Mouse (Mus musculus): ENCODE measurements around the gene Htr1d. TPM values are rescaled to one million over a fixed set of nuclear protein-coding genes. Genes with fewer than 3 reads are reported as not detected.

Gene Htr1d
- under 1 TPM in 1 of 2 experiments, not detected in 1; 0.37 TPM for polyA plus RNA-seq (2017; shearing (Covaris generic))

DNA sequence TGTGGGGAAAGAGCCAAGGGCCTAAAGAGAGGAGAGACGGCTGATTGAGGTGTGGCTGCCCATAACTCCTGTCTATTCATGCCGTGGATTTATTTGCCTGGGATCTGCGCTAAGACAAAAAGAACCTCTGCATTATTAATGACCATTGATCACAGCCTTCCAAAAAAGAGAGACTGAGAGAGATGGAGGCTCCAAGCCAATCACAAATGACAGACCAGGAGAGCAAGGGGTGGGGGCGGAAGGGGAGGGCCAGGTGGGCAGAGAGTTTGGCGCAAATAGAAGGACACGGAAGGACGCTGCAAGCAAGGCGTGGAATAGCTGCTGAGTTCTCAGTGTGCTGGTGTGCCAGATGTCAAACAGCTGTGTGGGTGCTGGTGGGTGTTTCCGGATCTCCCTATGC, at the start of gene Htr1d:
Gene Htr1d (plus strand): TSS at position 301 of the 400 bp plus-strand sequence.
- no peak for ATAC-seq

DNA sequence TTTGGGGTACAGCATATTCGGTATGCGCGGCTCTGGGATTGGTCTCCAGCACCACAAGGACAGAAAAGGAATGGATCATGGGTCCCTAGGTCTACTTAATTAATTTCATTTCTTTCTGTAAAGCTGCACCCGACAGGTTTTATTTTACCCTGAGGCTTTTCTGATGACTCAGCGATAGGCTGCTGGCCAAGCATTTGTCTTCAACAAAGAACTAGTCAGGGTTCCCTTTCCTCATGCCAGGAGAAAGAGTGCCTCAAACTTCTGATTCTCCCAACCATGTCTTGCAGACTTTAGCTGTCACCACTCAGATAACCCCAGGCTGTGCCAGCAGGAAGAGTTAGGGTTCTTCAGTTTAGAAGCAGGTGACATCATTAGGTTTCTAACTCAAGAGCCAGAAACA, 46.3 kb upstream of the Htr1d start:
- ATAC-seq = no peak

DNA sequence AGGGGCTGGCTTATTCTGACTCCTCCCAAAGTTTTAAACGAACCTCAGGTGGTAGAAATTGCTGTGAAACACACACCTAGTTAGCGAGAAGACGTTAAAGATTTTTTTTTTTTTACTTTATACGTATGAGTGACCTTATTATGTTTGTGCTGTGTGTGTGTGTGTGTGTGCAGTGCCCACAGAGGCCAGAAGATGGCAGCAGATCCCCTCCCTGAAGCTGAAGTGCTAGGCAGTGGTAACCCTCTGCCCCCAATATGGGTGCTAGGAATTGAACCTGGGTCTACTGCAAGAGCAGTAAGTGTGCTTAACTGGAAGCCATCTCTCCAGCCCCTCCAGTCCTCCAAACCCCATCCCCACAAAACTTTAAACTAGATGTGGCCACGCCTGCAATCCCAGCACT, 40.3 kb upstream of the Htr1d start:
- ATAC-seq = no peak

DNA sequence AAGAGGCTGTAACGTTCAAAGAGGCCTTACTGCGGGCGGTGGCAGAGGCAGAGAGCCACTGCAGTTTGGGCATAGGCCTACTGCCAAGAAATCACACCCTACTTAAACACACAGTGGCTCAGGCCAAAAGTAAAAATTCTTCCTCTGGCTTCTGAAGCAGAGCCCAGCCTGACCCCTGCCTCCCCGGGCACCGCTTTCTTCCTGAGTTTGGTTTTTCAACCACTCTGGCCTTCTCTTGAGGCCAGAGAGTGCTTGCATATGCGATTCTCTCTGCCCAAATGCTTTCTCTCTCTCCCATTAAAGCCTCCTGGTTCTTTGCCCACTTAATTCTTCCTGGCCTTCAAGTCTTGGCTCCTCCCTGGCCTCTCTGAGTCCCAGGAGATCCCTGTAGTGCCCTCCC, 39.5 kb upstream of the Htr1d start:
- no peak for ATAC-seq

DNA sequence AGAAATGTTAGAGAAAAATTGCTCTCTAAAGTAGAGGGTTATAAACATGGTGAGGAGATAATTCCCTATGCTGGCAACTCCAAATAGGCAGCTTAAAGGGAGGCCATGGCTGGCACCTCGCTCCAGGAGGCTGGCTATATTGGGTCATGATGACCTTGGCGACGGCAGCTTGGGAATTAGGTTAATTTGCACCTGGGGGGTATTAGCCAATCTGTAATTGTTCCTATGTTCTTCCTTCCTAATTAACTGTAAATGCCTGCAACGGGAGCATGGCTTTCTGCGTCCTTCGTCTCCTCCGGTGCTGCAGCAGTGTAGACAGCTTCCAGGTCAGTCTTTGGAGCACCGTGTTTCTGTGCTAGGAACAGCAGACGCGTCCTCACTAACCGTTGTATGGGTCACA, 36.1 kb upstream of the Htr1d start:
- ATAC-seq = no peak

DNA sequence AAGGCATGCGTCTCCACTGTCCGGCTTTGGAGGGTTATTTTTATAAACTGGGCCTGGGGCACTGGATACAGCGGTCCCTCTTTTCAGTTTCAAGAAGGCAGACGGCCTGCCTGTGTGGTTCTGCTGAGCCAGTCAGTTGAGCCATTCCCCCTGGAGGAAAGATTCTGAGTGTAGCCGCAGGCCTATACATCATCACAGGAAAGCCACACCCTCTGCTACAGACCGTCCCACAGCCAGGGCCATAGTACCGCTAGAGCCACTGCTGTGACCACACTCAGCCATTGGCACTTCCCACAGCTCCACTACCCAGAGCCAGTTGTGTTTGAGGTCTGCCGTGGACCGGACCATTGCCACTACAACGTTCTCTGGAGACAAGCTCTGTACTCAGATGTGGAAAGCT, 21.5 kb upstream of the Htr1d start:
- no peak for ATAC-seq

DNA sequence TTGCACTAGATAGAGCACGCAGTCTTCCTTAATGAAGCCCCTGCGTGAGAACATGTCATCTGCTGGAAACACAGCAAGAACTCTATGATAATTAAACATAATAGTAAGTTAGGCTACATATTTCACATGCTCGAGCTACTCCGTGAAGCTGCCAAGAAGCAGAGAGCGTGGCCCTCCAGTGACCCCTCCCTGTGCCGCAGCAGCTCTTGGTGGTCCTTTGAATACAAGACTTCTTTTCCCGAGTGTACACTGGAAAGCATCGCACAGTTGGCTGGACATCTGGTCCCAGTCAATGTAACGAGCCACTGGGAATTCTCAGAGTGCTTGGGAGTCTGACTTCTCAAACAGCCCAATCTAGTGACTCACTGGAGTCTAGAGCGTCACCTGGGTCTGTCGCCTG, 15.5 kb upstream of the Htr1d start:
- ATAC-seq = no peak

DNA sequence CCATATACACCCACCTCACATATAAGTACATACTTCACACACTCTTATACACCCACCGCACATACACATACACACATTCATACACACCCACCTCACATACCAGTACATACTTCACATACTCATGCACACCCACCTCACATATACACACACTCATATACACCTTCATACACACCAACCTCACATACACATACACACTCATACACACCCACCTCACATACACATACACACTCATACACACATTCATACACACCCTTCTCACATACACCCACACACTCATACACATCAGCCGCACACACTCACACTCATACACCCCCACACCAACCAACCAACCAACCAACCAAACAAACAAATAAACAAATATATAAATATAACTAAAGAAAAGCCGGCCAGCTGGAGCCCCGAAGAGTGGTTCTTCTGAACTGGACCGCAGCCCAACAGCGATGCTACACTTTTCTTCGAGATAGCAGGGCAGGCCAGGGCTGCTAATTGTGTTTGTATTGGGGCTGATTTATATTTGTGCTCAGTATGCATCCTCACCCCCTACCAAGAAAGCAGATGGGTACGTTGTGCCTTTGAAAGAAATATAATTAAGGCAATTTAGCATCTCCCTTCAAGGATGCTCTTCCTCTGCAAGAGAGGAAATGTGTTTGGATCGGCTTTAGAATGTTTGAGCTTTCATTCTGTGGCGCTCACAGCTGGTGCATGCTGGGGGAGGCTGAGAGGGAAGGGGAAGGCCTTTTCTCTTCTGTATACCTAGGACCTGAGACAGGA, 11.1 kb upstream of the Htr1d start:
- no peak for ATAC-seq

DNA sequence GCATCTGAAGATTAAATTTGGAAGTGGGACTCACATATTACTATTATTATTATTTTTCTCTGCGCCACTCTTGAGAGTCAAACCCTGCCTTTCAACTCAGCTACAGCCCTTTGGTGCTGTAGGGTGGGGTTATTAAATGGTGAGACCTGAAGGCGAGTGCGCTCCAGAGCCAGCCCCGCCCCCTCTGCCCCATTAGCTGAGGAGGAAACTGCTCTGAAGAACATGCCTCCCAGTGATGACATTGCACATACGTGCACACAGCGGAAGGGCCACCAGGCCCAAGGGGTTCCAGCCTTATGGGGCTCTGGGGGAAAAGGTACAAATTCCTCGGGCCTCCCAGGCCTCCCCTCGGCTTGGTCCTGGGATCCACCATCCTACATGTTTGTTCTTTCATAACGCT, 7.8 kb upstream of the Htr1d start:
- no peak for ATAC-seq

DNA sequence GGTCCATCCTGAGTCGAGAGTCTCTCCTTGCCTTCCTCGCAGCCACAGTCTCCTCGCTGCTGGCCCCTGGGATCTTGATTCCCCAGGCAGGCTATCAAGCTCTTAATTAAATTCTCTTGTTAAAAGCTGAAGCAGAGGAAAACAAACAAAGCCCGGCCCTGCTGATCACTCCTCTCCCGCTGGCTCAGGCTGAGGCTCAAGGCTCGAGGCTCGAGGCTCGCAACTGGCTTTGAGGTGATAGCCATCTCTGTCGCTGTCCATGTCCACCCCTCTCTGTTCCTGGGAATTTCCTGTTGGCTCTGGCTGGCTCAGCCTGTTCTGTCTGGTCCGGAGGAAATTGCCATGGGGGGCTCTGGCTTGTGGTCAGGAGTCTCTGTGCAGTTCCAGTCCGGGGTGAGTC, 4.4 kb upstream of the Htr1d start:
- no peak for ATAC-seq

DNA sequence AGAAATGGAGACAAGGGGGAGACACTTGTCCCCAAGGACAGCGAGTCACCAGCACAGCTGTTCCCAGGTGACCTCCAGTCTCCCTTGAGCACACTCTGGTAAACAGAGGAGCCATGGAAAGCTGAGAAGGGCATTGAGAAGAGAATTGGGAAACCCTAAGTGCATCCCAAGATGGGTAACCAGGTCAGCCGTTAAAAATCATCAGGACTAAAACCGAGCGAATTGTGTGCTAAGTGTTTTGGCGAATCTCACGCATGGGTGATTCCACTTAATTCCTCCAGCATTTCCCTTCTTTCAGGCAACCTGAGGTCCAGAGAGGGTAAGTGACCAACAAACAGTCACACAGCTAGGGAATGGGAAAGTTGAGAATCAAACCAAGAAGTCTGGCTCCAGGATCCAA, 3.9 kb upstream of the Htr1d start:
- ATAC-seq = no peak

DNA sequence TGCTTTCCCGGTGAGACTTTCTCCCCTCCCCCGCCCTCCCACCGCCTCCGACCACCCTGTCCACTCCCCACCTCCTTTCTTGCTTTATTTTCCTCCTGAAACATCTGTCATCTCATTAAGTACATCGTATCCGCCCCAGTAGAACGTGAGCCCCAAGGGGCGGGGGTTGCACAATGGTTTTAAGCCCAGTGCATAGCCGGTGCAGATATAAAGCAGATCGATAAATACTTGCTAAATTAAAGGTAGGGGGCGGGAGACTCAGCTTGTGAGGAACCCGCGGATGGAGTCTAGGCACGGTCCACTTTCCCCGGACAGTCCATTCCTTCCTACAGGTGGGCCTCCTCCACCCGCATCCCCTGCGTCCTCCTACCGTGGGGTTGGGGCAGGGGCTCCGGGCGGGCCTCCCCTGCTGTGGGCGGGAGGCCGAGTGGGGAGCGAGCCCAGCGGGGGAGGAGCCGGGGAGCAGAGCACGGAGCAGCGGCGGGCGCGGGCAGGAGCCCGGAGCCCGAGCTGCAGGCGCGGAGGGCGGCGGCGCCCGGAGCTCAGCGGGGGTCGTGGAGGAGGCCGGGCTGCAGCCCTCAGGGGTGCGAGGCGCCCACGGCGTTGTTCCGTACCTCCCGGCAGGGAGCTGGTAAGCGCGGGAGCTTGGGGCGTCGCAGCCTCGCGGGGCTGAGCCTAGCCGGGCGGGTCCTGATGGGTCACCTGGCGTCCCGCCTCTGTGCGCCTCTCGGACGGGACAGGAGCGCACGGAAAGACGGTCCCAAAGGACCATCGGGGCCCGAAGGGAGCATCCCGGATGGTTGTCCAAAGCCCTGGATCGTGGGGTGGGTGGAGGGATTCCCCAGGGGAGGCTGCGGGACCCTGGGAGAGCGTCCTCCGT, 1.0 kb downstream of the Htr1d start:
- no peak for ATAC-seq

DNA sequence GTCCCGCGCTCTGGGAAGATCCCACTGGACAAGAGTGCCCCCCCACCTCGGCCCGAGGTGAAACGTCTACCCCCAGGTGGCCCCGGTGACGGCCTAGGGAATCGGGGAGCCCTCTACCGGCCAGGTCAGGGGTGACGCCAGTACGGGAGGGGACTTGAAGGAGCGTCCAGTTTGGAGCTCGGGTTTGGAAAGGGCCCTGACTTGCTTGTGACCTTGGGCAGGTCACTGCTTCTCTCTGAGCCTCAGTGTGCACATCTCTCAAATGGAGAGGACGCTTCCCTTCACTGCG, 1.6 kb downstream of the Htr1d start:
- ATAC-seq = no peak

DNA sequence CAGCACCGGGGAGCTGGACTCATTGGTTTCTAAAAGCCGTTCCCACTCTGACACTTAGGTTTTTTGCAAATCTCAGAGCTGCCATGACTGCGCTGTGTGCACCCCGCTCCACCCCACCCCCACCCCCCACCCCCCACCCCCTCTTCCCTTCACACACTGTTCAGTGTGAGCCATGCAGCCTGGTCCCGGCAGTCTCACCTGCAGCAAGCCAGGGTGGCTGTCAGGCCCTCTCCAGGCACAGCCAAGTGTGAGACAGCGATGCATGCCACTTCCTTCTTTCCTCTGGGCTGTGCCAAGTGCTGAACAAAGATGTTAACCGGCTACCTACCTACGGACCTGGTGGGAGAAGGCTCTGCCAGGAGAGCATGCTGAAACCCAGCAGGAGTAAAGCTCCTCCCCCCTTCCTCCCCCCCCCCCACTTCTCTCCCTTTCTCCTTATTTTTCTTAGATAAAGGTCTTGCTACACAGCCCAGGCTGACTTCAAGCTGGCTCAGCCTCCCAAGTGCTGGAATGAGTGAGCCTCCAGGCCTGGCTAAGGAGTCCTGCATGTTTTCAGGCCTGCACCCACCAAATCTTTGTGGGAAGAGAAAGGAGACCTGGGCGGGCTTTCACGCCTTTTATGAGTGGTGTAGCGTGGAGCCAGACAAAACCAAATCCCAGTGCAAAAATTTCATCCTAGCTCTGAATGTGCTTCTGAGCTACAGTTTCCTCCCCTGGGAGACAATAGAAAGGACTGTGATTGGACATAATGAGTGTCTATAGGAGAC, 7.5 kb downstream of the Htr1d start:
- ATAC-seq = no peak

DNA sequence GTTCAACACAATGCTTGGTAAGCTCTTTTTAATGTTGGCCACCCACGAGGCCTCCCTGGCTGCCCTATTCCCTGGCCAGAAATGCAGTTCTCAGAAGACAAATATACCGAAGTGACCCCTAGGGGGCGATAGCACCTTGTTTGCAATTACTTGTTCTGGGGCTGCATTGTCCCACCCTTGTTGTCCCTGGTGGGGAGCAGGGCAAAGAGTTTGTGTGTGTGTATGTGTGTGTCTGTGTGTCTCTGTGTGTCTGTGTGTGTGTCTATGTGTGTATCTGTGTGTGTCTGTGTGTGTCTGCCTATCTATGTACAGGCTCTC, 8.0 kb downstream of the Htr1d start:
- ATAC-seq = no peak

DNA sequence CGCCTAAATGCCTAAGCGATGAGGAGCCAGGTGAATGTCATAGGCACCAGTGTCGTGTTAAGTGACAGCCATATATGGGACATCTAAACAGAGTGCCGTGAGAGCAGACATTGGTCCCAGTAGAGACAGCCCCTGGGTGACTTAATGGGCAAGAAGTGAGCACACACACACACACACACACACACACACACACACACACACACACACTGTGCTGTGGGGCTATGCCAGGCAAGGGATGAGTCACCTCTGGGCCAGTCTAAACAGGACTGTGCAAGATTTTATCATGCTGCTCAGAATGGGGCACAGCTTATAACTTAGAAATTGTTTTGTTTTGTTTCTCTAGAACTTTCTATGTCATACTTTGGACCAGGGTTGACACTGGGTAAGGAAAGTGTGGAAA, 10.7 kb downstream of the Htr1d start:
- no peak for ATAC-seq

DNA sequence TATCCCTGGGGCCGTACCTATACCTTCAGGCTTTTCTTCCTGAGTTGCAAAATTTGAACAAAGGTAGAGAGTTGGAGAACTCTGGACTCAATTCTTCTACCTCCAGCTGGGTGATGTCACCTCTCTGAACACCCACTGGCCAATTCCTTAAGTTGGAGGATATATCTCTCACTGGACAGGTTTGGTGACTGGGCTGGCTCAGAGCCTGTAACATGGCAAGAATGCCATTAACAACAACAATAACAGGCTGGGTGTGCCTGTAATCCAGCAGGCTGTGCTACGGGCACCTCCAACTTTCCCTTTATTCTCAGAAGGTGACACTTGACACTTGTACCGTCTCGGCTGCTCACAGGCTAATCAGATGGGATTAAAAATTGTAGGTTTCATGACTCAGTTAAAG, 15.8 kb downstream of the Htr1d start:
- ATAC-seq = no peak

DNA sequence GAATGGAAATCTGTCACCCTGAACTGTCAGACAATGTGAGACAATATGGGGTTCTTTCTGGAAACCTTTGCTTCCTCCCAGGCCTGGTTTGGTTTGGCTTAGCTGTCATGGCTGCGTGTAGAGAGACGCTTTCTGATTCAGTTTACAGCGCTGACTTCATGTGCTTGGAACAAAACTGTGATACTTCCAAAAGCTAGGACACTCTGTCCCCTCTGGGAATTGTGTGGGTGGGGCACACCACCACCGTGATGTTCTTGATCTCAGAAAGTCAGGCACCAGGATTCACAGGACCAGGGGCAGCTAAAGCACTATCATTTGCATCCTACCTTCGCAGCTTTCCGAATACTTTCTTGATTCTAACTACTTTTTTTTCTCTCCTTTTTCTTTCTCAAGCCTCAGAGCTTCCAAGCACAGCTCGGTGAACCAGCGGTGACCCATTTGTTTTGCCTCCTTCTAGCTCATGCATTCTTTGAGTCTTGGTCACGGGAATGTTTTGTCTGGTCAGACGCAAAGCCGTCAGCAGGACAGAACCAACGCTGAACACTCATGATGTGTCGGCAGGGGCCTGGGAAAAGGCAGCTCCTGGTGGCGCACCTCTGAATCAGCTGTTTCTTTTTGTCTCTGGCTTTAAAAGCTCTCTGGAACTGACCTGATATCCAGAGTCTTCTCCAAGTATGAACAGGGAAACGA, 18.2 kb downstream of the Htr1d start:
- ATAC-seq = no peak

DNA sequence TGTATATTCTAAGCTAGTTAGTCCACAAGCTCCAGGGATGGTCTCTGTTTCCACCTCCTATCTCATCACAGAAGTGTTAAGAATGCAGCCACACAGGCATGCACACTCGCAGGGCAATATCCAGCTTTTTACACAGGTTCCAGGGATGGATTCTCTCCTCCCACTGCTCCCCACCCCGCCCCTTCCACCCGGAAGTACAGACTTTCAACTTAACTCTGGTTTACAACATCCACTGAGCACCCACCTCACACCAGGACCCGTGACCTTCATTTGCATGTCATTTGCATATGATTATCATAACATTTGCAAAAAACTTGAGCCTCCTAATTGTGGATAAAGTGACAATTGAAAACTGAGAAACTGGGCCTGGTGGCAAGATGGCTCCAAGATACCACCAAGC, 21.2 kb downstream of the Htr1d start:
- ATAC-seq = no peak

DNA sequence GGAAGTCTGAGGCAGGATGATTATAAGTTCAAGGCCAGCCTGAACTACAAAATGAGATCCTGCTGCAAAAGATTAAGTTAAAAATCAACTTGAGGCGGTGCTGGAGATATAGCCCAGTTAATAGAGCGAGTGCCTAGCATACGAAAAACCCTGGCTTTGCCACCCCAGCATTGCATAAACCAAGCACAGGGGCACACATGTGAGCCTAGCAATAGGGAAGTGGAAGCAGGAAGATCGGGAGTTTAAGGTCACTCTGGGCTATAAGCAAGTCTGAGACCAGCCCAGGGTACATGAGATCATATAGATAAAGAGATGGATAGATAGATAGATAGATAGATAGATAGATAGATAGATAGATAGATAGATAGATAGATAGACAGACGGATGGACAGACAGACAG, 26.5 kb downstream of the Htr1d start:
- ATAC-seq = no peak

DNA sequence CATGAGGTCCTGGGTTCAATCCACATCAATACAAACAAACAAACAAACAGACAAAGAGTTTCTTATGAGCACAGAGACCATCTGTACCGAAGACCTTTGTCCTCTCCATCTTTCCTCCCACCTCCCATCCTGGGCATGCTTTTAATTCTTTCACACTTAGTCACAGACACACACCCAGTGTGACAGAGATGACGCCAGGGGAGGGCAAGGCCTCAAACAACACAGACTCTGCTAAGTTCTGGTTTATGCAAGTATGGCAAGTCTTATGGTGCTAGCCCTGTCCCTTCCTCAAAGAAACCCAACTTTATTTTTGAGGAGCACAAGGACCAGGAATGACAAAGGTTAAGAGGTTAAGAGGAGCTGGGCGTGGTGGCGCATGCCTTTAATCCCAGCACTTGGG, 26.9 kb downstream of the Htr1d start:
- ATAC-seq = no peak

DNA sequence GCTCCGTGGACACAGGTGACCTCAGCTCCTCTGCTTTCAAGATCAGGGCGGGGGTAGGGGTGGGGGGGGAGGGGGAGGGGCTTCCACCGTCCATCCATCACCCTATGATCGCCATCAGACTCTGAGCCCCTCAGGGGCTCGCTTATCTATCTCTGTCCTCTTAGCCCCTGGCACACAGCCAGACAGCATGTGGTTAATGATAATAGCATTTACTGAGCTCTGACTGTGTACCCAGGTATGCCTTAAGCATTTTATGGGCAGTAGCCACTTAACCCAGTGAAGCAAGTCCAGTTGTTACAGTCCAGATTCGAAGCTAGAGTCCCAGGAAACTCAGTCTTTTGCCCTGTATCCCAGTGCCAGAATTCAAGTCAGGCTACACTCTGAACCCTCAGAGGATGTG, 28.2 kb downstream of the Htr1d start:
- ATAC-seq = no peak

DNA sequence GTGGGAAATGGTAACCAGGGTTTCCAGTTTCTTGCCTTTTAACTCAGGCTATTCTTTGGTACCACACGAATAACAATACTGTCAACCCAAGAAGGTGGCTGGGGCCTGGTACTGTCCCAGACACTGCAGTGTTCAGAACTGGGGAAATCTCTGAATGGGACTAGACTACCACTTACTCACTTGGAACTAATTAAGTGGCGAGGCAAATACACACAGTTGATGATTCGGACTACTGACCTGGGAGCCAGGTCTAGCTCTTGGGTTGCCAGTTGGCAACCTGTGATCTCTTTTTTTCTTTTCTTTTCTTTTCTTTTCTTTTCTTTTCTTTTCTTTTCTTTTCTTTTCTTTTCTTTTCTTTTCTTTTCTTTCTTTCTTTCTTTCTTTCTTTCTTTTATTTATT, 29.0 kb downstream of the Htr1d start:
- no peak for ATAC-seq
